Mouse (Mus musculus) embryonic fibroblast, embryonic 13.5 days (primary cell): ENCODE measurements around the gene Gm8922. TPM values are rescaled to one million over a fixed set of nuclear protein-coding genes. Genes with fewer than 3 reads are reported as not detected.
"Not testable (repeated sequence)": the region's sequence is repeated elsewhere in the genome, so short reads cannot be mapped to it uniquely, and the experiment has no call there.

Experiments used
- H3K27ac ChIP-seq: 2 replicates; pipeline ENCODE4 v1.5.1; 2012; ENCODE audit warnings: low read length, control low read depth, inconsistent platforms; ENCODE audit not compliant: insufficient read depth
- H3K4me1 ChIP-seq: 2 replicates; pipeline ENCODE4 v1.6.1; 2011; ENCODE audit warnings: low read length; ENCODE audit not compliant: control insufficient read depth, insufficient read depth
- H3K4me3 ChIP-seq: 2 replicates; pipeline ENCODE4 v1.5.1; 2011; ENCODE audit warnings: mild to moderate bottlenecking, control low read depth, low read length; ENCODE audit not compliant: insufficient read depth
- polyA plus RNA-seq: library from polyadenylated mRNA; stranded (reverse); fragments of >200 nt; gene quantifications from 2 replicates; pipeline ENCODE4 v1.2.4, GENCODE M21; 2011; ENCODE audit warnings: low read depth; ENCODE audit not compliant: missing spikeins, insufficient read length

The Gm8922 gene
- not detected in 2 replicates for polyA plus RNA-seq

- not testable (repeated sequence) for H3K4me1 ChIP-seq, H3K27ac ChIP-seq, H3K4me3 ChIP-seq
Measured at GRCm38 (mm10) chr5:11681659-11682058, at the start of gene Gm8922. Gene Gm8922, plus strand, starts transcription at chr5:11681959.

Other genes starting within 250 kb of the Gm8922 start
- not detected in 2 replicates for gene Gm8906, start 179.3 kb upstream of the Gm8922 start, polyA plus RNA-seq
- not detected in 2 replicates for gene Gm6460, start 87.0 kb upstream of the Gm8922 start, polyA plus RNA-seq
- not detected in 2 replicates for gene Gm8926, start 88.6 kb downstream of the Gm8922 start, polyA plus RNA-seq
- gene Gm6465, start 163.6 kb downstream of the Gm8922 start, polyA plus RNA-seq = not detected in 2 replicates
- not detected in 2 replicates for gene 4933402N22Rik, start 236.1 kb downstream of the Gm8922 start, polyA plus RNA-seq